Mouse (Mus musculus): ENCODE data around the gene Usp6nl.

DNA sequence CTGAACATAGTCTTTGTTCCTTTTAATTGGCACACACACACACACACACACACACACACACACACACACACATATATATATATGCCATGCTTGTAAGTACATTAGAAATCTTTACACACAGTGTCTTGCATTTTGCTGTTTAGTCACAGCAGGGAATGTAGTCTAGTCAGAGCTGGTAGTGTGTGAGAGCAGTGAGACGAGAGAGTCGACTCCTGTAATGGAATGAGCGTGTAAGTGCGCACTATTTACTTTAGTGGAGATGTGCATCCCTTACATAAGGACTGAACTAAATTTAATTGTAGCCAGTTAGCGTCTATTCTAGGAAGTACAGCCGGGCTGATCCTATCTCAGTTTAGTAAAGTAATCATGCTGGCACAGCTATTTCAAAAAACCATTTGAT, 44.5 kb downstream of the Usp6nl start:
- TF ChIP-seq CTCF (IDR thresholded peaks at IDR 0.05 in 2 of 3, conservative IDR thresholded peaks at IDR 0.05 in 1 of 3; ENCODE audit: control insufficient read depth in 1 of 3, insufficient read depth in 1 of 3, low read depth in 2 of 3, low read length in 3 of 3, poor library complexity in 1 of 3, severe bottlenecking in 1 of 3), result no peak
- TF ChIP-seq EP300 (IDR thresholded peaks at IDR 0.05; ENCODE audit: low read depth in 1 of 2, low read length in 2 of 2), result peak in 1 of 2 experiments; percentile 28; a peak in 1 of 4 replicates
- no peak for TF ChIP-seq KAT2A (conservative IDR thresholded peaks at IDR 0.05; ENCODE audit: low read depth, low read length)
